Mouse (Mus musculus): Measurements from ENCODE around the gene Fam83g.

DNA sequence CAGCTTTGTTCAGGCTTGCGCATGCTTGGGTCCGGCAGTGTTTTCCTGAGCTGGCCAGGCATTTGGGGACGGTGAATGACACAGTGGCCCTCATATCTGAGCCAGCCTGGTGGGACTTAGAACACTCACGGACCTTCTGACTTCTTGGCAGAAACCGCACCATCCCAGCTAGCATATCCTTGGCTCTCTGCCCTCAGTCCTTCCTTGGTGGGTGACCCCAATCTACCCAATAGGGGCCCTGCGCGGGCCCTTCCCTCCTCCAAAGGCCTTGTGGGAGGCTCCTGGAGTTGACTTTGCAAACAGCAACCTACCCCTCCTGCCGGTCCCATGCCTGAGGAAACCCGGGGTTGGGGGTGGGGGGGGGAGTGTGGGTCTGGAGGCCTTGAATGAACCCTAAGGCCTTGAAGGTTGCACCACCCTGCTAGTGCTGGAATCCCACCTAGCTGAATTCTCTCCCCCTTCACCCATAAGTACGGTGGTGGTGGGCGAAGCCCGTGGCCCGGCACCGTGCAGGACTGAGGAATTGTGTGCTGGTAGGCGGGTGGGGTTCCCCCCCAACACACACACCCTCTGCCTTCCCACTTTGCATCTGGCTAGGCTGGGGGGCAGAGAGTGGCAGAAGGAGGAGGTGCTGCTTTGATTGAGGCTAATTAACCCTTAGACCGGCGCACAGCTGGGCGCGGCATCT is 9.6 kb upstream of the Fam83g start:
- TF ChIP-seq POLR2A (IDR thresholded peaks at IDR 0.05; ENCODE audit: extremely low read depth, insufficient read depth, low read length) (no peak), CTCF (IDR thresholded peaks at IDR 0.05; ENCODE audit: low read depth, low read length) (no peak)
